Mouse (Mus musculus): Measurements from ENCODE around the gene Polr2l. TPM values are rescaled to one million over a fixed set of nuclear protein-coding genes. Genes with fewer than 3 reads are reported as not detected.
A peak's percentile ranks its signal among the peaks of the same experiment; 100 is the strongest.

Polr2l gene
- polyA plus RNA-seq, 1 experiment from 2014 or later = 88.2 TPM

GRCm38 (mm10) chr7:141464603-141465201, 10.2 kb downstream of the Polr2l start:
- H3K27me3 ChIP-seq = peaks cover 75% of the 10 kb centered on the region
- peaks cover 4% of the 10 kb centered on the region for H3K36me3 ChIP-seq
- 3% methylated on average over 37 of the region's 38 CpGs for WGBS
- peaks cover 44% of the 10 kb centered on the region for H3K4me1 ChIP-seq (replicated peaks)
- peak overlapping the region; percentile 16 for H3K4me3 ChIP-seq (replicated peaks)
- H3K27ac ChIP-seq = no peak overlapping the region
- H3K9ac ChIP-seq (replicated peaks) = no peak overlapping the region; the same call in 1 of the 2 replicates
- no peaks in the 10 kb centered on the region for H3K9me3 ChIP-seq
- ATAC-seq = no peak
- H3K4me2 ChIP-seq (replicated peaks) = peak overlapping the region; percentile 36; the same call in 1 of the 2 replicates

GRCm38 (mm10) chr7:141463824-141464602, 10.9 kb downstream of the Polr2l start:
- H3K4me2 ChIP-seq (replicated peaks) = 0 out of 2 replicates have a peak overlapping the region, but pooled peaks have one; percentile 36
- no peak overlapping the region for H3K27ac ChIP-seq
- H3K36me3 ChIP-seq = peaks cover 11% of the 10 kb centered on the region
- no peak overlapping the region; the same call in 1 of the 2 replicates for H3K9ac ChIP-seq (replicated peaks)
- H3K4me1 ChIP-seq (replicated peaks) = peaks cover 37% of the 10 kb centered on the region
- WGBS = 14% methylated on average over 12 of the region's 12 CpGs
- ATAC-seq = no peak
- H3K4me3 ChIP-seq (replicated peaks) = peak overlapping the region; percentile 16; the same call in 1 of the 2 replicates
- H3K27me3 ChIP-seq = peaks cover 82% of the 10 kb centered on the region
- H3K9me3 ChIP-seq = no peaks in the 10 kb centered on the region

GRCm38 (mm10) chr7:141462333-141462821, 12.6 kb downstream of the Polr2l start:
- Histone ChIP-seq H3K9ac (replicated peaks) (peak overlapping the region; percentile 59), H3K36me3 (peaks cover 13% of the 10 kb centered on the region), H3K27me3 (peaks cover 84% of the 10 kb centered on the region), H3K27ac (no peak overlapping the region), H3K4me3 (replicated peaks) (peak overlapping the region; percentile 36), H3K9me3 (no peaks in the 10 kb centered on the region), H3K4me2 (replicated peaks) (peak overlapping the region; percentile 61), H3K4me1 (replicated peaks) (peaks cover 24% of the 10 kb centered on the region)
- ATAC-seq = no peak
- 21% methylated on average over 5 of the region's 5 CpGs for WGBS

GRCm38 (mm10) chr7:141461521-141462332, 13.2 kb downstream of the Polr2l start:
- 2% methylated on average over 59 of the region's 59 CpGs for WGBS
- peaks cover 13% of the 10 kb centered on the region for H3K36me3 ChIP-seq
- H3K27me3 ChIP-seq = peaks cover 80% of the 10 kb centered on the region
- H3K4me1 ChIP-seq (replicated peaks) = peaks cover 17% of the 10 kb centered on the region
- H3K4me3 ChIP-seq (replicated peaks) = peak overlapping the region; percentile 36
- peak overlapping the region; percentile 59 for H3K9ac ChIP-seq (replicated peaks)
- no peaks in the 10 kb centered on the region for H3K9me3 ChIP-seq
- H3K4me2 ChIP-seq (replicated peaks) = peak overlapping the region; percentile 61
- ATAC-seq = no peak
- no peak overlapping the region for H3K27ac ChIP-seq

GRCm38 (mm10) chr7:141460391-141461113, 14.4 kb downstream of the Polr2l start, which contains the start of gene Cracr2b:
Gene Cracr2b, plus strand, starts transcription at chr7:141461094.
- peak within 1 kb of the TSS; percentile 36 for H3K4me3 ChIP-seq (replicated peaks)
- no peaks in the 10 kb centered on the region for H3K9me3 ChIP-seq
- peak within 1 kb of the TSS; percentile 59 for H3K9ac ChIP-seq (replicated peaks)
- H3K36me3 ChIP-seq = peaks cover 13% of the 10 kb centered on the region
- H3K4me1 ChIP-seq (replicated peaks) = peaks cover 25% of the 10 kb centered on the region
- peaks cover 68% of the 10 kb centered on the region for H3K27me3 ChIP-seq
- H3K4me2 ChIP-seq (replicated peaks) = peak within 1 kb of the TSS; percentile 61
- no peak within 1 kb of the TSS for H3K27ac ChIP-seq
- 78% methylated on average over 15 of the region's 15 CpGs for WGBS
- no peak for ATAC-seq

GRCm38 (mm10) chr7:141460001-141460390, 14.9 kb downstream of the Polr2l start:
- H3K9ac ChIP-seq (replicated peaks) = no peak overlapping the region
- no peak overlapping the region for H3K27ac ChIP-seq
- no peak overlapping the region for H3K4me2 ChIP-seq (replicated peaks)
- 77% methylated on average over 5 of the region's 5 CpGs for WGBS
- peaks cover 62% of the 10 kb centered on the region for H3K27me3 ChIP-seq
- ATAC-seq = no peak
- H3K4me3 ChIP-seq (replicated peaks) = no peak overlapping the region
- peaks cover 13% of the 10 kb centered on the region for H3K36me3 ChIP-seq
- peaks cover 27% of the 10 kb centered on the region for H3K4me1 ChIP-seq (replicated peaks)
- no peaks in the 10 kb centered on the region for H3K9me3 ChIP-seq

- H3K36me3 ChIP-seq = peaks cover 13% of the 10 kb centered on the region
- no peak overlapping the region for H3K9ac ChIP-seq (replicated peaks)
- peaks cover 55% of the 10 kb centered on the region for H3K27me3 ChIP-seq
- 91% methylated on average over 17 of the region's 17 CpGs for WGBS
- ATAC-seq = no peak
- no peak overlapping the region for H3K4me2 ChIP-seq (replicated peaks)
- H3K4me1 ChIP-seq (replicated peaks) = peaks cover 27% of the 10 kb centered on the region
- H3K27ac ChIP-seq = no peak overlapping the region
- H3K9me3 ChIP-seq = no peaks in the 10 kb centered on the region
- no peak overlapping the region for H3K4me3 ChIP-seq (replicated peaks)
Observed at GRCm38 (mm10) chr7:141459301-141459711, 15.6 kb downstream of the Polr2l start.

GRCm38 (mm10) chr7:141458661-141459060, 16.3 kb downstream of the Polr2l start:
- H3K9me3 ChIP-seq = no peaks in the 10 kb centered on the region
- H3K27me3 ChIP-seq = peaks cover 49% of the 10 kb centered on the region
- ATAC-seq = no peak
- H3K9ac ChIP-seq (replicated peaks) = no peak overlapping the region
- H3K4me2 ChIP-seq (replicated peaks) = no peak overlapping the region
- peaks cover 13% of the 10 kb centered on the region for H3K36me3 ChIP-seq
- H3K4me3 ChIP-seq (replicated peaks) = no peak overlapping the region
- 89% methylated on average over 11 of the region's 11 CpGs for WGBS
- no peak overlapping the region for H3K27ac ChIP-seq
- peaks cover 27% of the 10 kb centered on the region for H3K4me1 ChIP-seq (replicated peaks)

GRCm38 (mm10) chr7:141457986-141458660, 16.8 kb downstream of the Polr2l start:
- H3K27ac ChIP-seq = no peak overlapping the region
- peaks cover 27% of the 10 kb centered on the region for H3K4me1 ChIP-seq (replicated peaks)
- no peak overlapping the region for H3K4me3 ChIP-seq (replicated peaks)
- H3K4me2 ChIP-seq (replicated peaks) = no peak overlapping the region
- peaks cover 13% of the 10 kb centered on the region for H3K36me3 ChIP-seq
- ATAC-seq = no peak
- no peaks in the 10 kb centered on the region for H3K9me3 ChIP-seq
- H3K27me3 ChIP-seq = peaks cover 44% of the 10 kb centered on the region
- 73% methylated on average over 15 of the region's 15 CpGs for WGBS
- no peak overlapping the region for H3K9ac ChIP-seq (replicated peaks)

GRCm38 (mm10) chr7:141457236-141457635, 17.7 kb downstream of the Polr2l start:
- WGBS = 93% methylated on average over 14 of the region's 14 CpGs
- H3K27me3 ChIP-seq = peaks cover 35% of the 10 kb centered on the region
- H3K4me3 ChIP-seq (replicated peaks) = no peak overlapping the region
- no peaks in the 10 kb centered on the region for H3K9me3 ChIP-seq
- no peak overlapping the region for H3K4me2 ChIP-seq (replicated peaks)
- H3K36me3 ChIP-seq = peaks cover 15% of the 10 kb centered on the region
- no peak for ATAC-seq
- peaks cover 27% of the 10 kb centered on the region for H3K4me1 ChIP-seq (replicated peaks)
- no peak overlapping the region for H3K9ac ChIP-seq (replicated peaks)
- no peak overlapping the region for H3K27ac ChIP-seq

GRCm38 (mm10) chr7:141456739-141457138, 18.2 kb downstream of the Polr2l start:
- ATAC-seq = no peak

More at GRCm38 (mm10) chr7:141456739-141457138, 18.2 kb downstream of the Polr2l start:
- Histone ChIP-seq H3K4me2 (replicated peaks) (no peak overlapping the region), H3K27me3 (peaks cover 30% of the 10 kb centered on the region), H3K4me3 (replicated peaks) (no peak overlapping the region), H3K27ac (no peak overlapping the region), H3K9ac (replicated peaks) (no peak overlapping the region), H3K36me3 (peaks cover 20% of the 10 kb centered on the region), H3K9me3 (no peaks in the 10 kb centered on the region), H3K4me1 (replicated peaks) (peaks cover 23% of the 10 kb centered on the region)
- 87% methylated on average over 6 of the region's 6 CpGs for WGBS

Measured in midbrain, embryonic 13.5 days (tissue).